Mouse (Mus musculus): ENCODE data around the gene Cfap58.

Cfap58 gene

GRCm38 (mm10) chr19:48079718-48080117 lies 142.2 kb downstream of the Cfap58 start:
- WGBS: 63% methylated on average over 3 of the region's 3 CpGs

GRCm38 (mm10) chr19:48081456-48081855 lies 144.0 kb downstream of the Cfap58 start:
- 69% methylated on average over 4 of the region's 4 CpGs for WGBS

All from cerebral cortex, adult 2 months (tissue).